Mouse (Mus musculus): ENCODE data around the gene Tubgcp2. TPM values are rescaled to one million over a fixed set of nuclear protein-coding genes. Genes with fewer than 3 reads are reported as not detected.

Tubgcp2 gene
- total and polyA plus RNA-seq, 3 experiments, result 27.1 to 43.6 TPM; not detected in 1

GRCm38 (mm10) chr7:140081408-140082241 is 45.2 kb upstream of the Tubgcp2 start:
- DNase-seq (ENCODE audit: low read depth, low spot score), result no peak
- Histone ChIP-seq H3K36me3 (ENCODE audit: control insufficient read depth in 1 of 2, insufficient read depth in 2 of 2, low read length in 2 of 2) (peaks cover 0 to 3% of the 10 kb centered on the region in 2 experiments; a peak in 2 of 4 replicates), H3K27ac (ENCODE audit: control insufficient read depth, low read depth, low read length) (no peak overlapping the region), H3K9ac (ENCODE audit: control insufficient read depth, low read depth, low read length, poor library complexity, severe bottlenecking) (no peak overlapping the region), H3K79me2 (ENCODE audit: control insufficient read depth, insufficient read depth, low read length, poor library complexity) (no peaks in the 10 kb centered on the region), H3K4me1 (ENCODE audit: control insufficient read depth in 1 of 2, insufficient read depth in 2 of 2, low read length in 2 of 2) (peaks cover 0 to 7% of the 10 kb centered on the region in 2 experiments; a peak in 2 of 4 replicates), H3K9me3 (replicated peaks; ENCODE audit: insufficient read depth, low read length) (no peaks in the 10 kb centered on the region), H3K27me3 (ENCODE audit: control insufficient read depth in 1 of 2, insufficient read depth in 2 of 2, low read length in 2 of 2) (0 out of 4 replicates have a peak, but pooled peaks cover 0 to 1% of the 10 kb centered on the region in 2 experiments), H3K4me3 (ENCODE audit: control insufficient read depth in 1 of 2, insufficient read depth in 1 of 2, low read depth in 2 of 2, low read length in 2 of 2) (no peak overlapping the region)
- TF ChIP-seq ELF1 (IDR thresholded peaks at IDR 0.05; ENCODE audit: low read depth, low read length) (no peak), HCFC1 (IDR thresholded peaks at IDR 0.05; ENCODE audit: low read depth, low read length) (no peak)

GRCm38 (mm10) chr7:140080503-140081156 is 44.2 kb upstream of the Tubgcp2 start:
- H3K36me3 ChIP-seq (ENCODE audit: control insufficient read depth in 1 of 2, insufficient read depth in 2 of 2, low read length in 2 of 2), result peaks cover 0 to 3% of the 10 kb centered on the region in 2 experiments; a peak in 2 of 4 replicates
- no peak overlapping the region for H3K27ac ChIP-seq (ENCODE audit: control insufficient read depth, low read depth, low read length)
- no peak overlapping the region for H3K4me3 ChIP-seq (ENCODE audit: control insufficient read depth in 1 of 2, insufficient read depth in 1 of 2, low read depth in 2 of 2, low read length in 2 of 2)
- no peaks in the 10 kb centered on the region for H3K79me2 ChIP-seq (ENCODE audit: control insufficient read depth, insufficient read depth, low read length, poor library complexity)
- H3K4me1 ChIP-seq (ENCODE audit: control insufficient read depth in 1 of 2, insufficient read depth in 2 of 2, low read length in 2 of 2), result peaks cover 0 to 7% of the 10 kb centered on the region in 2 experiments; a peak in 2 of 4 replicates
- TF ChIP-seq SIN3A (IDR thresholded peaks at IDR 0.05; ENCODE audit: low read length) (no peak), KAT2A (conservative IDR thresholded peaks at IDR 0.05; ENCODE audit: low read depth, low read length) (no peak), ZKSCAN1 (IDR thresholded peaks at IDR 0.05; ENCODE audit: low read depth, low read length) (no peak)
- H3K9me3 ChIP-seq (replicated peaks; ENCODE audit: insufficient read depth, low read length), result no peaks in the 10 kb centered on the region
- no peak for DNase-seq (ENCODE audit: low read depth, low spot score)
- no peak overlapping the region for H3K9ac ChIP-seq (ENCODE audit: control insufficient read depth, low read depth, low read length, poor library complexity, severe bottlenecking)
- no peaks in the 10 kb centered on the region for H3K27me3 ChIP-seq (ENCODE audit: control insufficient read depth in 1 of 2, insufficient read depth in 2 of 2, low read length in 2 of 2)

DNA sequence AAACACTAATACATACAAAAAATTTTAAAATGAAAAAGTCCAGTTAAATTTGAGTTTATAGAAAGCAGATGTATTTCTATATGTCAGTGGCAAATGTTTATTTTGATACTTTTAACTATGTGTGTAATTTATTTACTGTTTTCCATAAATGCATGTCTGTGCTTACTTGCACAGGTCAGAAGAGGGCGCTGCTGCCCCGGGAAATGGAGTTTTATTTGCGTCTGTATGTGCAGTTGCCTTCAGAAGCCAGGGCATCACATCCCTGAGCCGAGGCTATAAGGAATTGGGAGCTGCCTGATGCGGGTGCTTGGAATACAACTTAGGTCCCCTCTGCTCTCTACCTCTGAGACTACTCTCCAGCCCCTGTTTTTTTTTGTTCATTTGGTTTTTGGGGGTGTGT is 42.2 kb upstream of the Tubgcp2 start:
- no peaks in the 10 kb centered on the region for H3K27me3 ChIP-seq (ENCODE audit: control insufficient read depth in 1 of 2, insufficient read depth in 2 of 2, low read length in 2 of 2)
- TF ChIP-seq MYC (IDR thresholded peaks at IDR 0.05; ENCODE audit: low read depth, low read length) (0 out of 2 replicates have a peak, but pooled peaks have one; percentile 36), EP300 (IDR thresholded peaks at IDR 0.05; ENCODE audit: low read depth in 1 of 2, low read length in 2 of 2) (no peak), ELF1 (IDR thresholded peaks at IDR 0.05; ENCODE audit: low read depth, low read length) (no peak), TBP (IDR thresholded peaks at IDR 0.05; ENCODE audit: low read depth, low read length) (no peak), TAL1 (IDR thresholded peaks at IDR 0.05; ENCODE audit: low read length) (no peak), ZNF384 (IDR thresholded peaks at IDR 0.05; ENCODE audit: low read depth, low read length) (peak; percentile 63; the same call in 1 of the 2 replicates), MEF2A (IDR thresholded peaks at IDR 0.05; ENCODE audit: extremely low read depth, insufficient replicate concordance, low read depth, low read length, poor library complexity, severe bottlenecking) (no peak), USF1 (IDR thresholded peaks at IDR 0.05; ENCODE audit: low read depth, low read length) (no peak), MYB (IDR thresholded peaks at IDR 0.05; ENCODE audit: low read depth, low read length) (no peak), GABPA (IDR thresholded peaks at IDR 0.05; ENCODE audit: low read depth, low read length) (no peak), MXI1 (IDR thresholded peaks at IDR 0.05; ENCODE audit: low read depth, low read length) (no peak), CHD1 (IDR thresholded peaks at IDR 0.05; ENCODE audit: low read depth, low read length) (no peak), ZC3H11A (IDR thresholded peaks at IDR 0.05; ENCODE audit: low read depth, low read length) (peak; percentile 94), SIN3A (IDR thresholded peaks at IDR 0.05; ENCODE audit: low read length) (peak; percentile 58; the same call in 1 of the 2 replicates), NRF1 (IDR thresholded peaks at IDR 0.05; ENCODE audit: insufficient read depth, low read depth, low read length, poor library complexity, severe bottlenecking) (no peak), KAT2A (conservative IDR thresholded peaks at IDR 0.05; ENCODE audit: low read depth, low read length) (no peak), CTCF (IDR thresholded peaks at IDR 0.05 in 2 of 3, conservative IDR thresholded peaks at IDR 0.05 in 1 of 3; ENCODE audit: control insufficient read depth in 1 of 3, insufficient read depth in 1 of 3, low read depth in 2 of 3, low read length in 3 of 3, poor library complexity in 1 of 3, severe bottlenecking in 1 of 3) (peak; percentile 78 to 94 (median 90)), MAFK (IDR thresholded peaks at IDR 0.05; ENCODE audit: borderline replicate concordance, low read depth, low read length) (no peak), ETS1 (IDR thresholded peaks at IDR 0.05; ENCODE audit: low read depth, low read length) (no peak), SMC3 (IDR thresholded peaks at IDR 0.05; ENCODE audit: low read depth, low read length) (peak; percentile 94)

More for the DNA sequence above, 42.2 kb upstream of the Tubgcp2 start:
- peaks cover 0 to 3% of the 10 kb centered on the region in 2 experiments; a peak in 2 of 4 replicates for H3K36me3 ChIP-seq (ENCODE audit: control insufficient read depth in 1 of 2, insufficient read depth in 2 of 2, low read length in 2 of 2)
- H3K4me3 ChIP-seq (ENCODE audit: control insufficient read depth in 1 of 2, insufficient read depth in 1 of 2, low read depth in 2 of 2, low read length in 2 of 2), result no peak overlapping the region
- peaks cover 0 to 7% of the 10 kb centered on the region in 2 experiments; a peak in 2 of 4 replicates for H3K4me1 ChIP-seq (ENCODE audit: control insufficient read depth in 1 of 2, insufficient read depth in 2 of 2, low read length in 2 of 2)
- no peaks in the 10 kb centered on the region for H3K79me2 ChIP-seq (ENCODE audit: control insufficient read depth, insufficient read depth, low read length, poor library complexity)
- peak; percentile 89 for DNase-seq (ENCODE audit: low read depth, low spot score)
- H3K9me3 ChIP-seq (replicated peaks; ENCODE audit: insufficient read depth, low read length), result no peaks in the 10 kb centered on the region
- H3K9ac ChIP-seq (ENCODE audit: control insufficient read depth, low read depth, low read length, poor library complexity, severe bottlenecking), result no peak overlapping the region
- no peak overlapping the region for H3K27ac ChIP-seq (ENCODE audit: control insufficient read depth, low read depth, low read length)
